Mouse (Mus musculus) ES-Bruce4 (cell line): ENCODE measurements at regions not wholly inside any gene's neighbourhood (a gene's known extent, or its start where the extent isn't known, plus 50 kb on each side); places are given as distances from the start of the nearest gene placed in this dataset.

Experiments used
- H3K27ac ChIP-seq: 2 replicates; pipeline ENCODE4 v1.5.1; 2012; ENCODE audit warnings: low read length, inconsistent platforms; ENCODE audit not compliant: insufficient read depth
- H3K27me3 ChIP-seq: 2 replicates; pipeline ENCODE4 v1.6.1; 2012; ENCODE audit warnings: mild to moderate bottlenecking, low read length, inconsistent platforms; ENCODE audit not compliant: control insufficient read depth, poor library complexity, insufficient read depth, severe bottlenecking
- H3K36me3 ChIP-seq: 2 replicates; pipeline ENCODE4 v1.6.1; 2012; ENCODE audit warnings: inconsistent platforms, mild to moderate bottlenecking, low read length, moderate library complexity; ENCODE audit not compliant: control insufficient read depth, poor library complexity, insufficient read depth, severe bottlenecking
- H3K4me1 ChIP-seq: one replicate; pipeline ENCODE4 v1.8.1; 2011; ENCODE audit warnings: low read length; ENCODE audit not compliant: control insufficient read depth, insufficient read depth
- H3K4me3 ChIP-seq: 2 replicates; pipeline ENCODE4 v1.5.1; 2011; ENCODE audit warnings: low read depth, mild to moderate bottlenecking, low read length
- H3K9ac ChIP-seq: 2 replicates; pipeline ENCODE4 v1.6.1; 2012; ENCODE audit warnings: low read depth, mild to moderate bottlenecking, inconsistent platforms; ENCODE audit not compliant: poor library complexity, severe bottlenecking
- H3K9me3 ChIP-seq: replicated peaks from 2 replicates; pipeline ENCODE4 v1.6.1; 2012; ENCODE audit warnings: mild to moderate bottlenecking, low read length, inconsistent platforms; ENCODE audit not compliant: control insufficient read depth, poor library complexity, insufficient read depth, severe bottlenecking
- CTCF ChIP-seq: IDR thresholded peaks from one replicate; pipeline ENCODE4 v1.8.1; 2011; ENCODE audit warnings: low read depth, low read length
- EP300 ChIP-seq: IDR thresholded peaks from 2 replicates; pipeline ENCODE4 v1.6.1; 2011; ENCODE audit warnings: low read depth, low read length; ENCODE audit not compliant: insufficient read depth
- POLR2A ChIP-seq: IDR thresholded peaks from one replicate; pipeline ENCODE4 v1.8.1; 2011; ENCODE audit warnings: low read length; ENCODE audit not compliant: insufficient read depth

GRCm38 (mm10) chr13:35330926-35331325, 304.0 kb upstream of the Eci2 start:
- no peaks in the 10 kb centered on the region for H3K36me3 ChIP-seq
- H3K4me3 ChIP-seq: no peak overlapping the region
- TF ChIP-seq EP300: 0 out of 2 replicates have a peak, but pooled peaks have one; percentile 32
- TF ChIP-seq CTCF: no peak
- no peak for TF ChIP-seq POLR2A
- no peaks in the 10 kb centered on the region for H3K4me1 ChIP-seq
- H3K27ac ChIP-seq: no peak overlapping the region
- H3K9me3 ChIP-seq: no peaks in the 10 kb centered on the region
- no peaks in the 10 kb centered on the region for H3K27me3 ChIP-seq
- no peak overlapping the region for H3K9ac ChIP-seq

DNA sequence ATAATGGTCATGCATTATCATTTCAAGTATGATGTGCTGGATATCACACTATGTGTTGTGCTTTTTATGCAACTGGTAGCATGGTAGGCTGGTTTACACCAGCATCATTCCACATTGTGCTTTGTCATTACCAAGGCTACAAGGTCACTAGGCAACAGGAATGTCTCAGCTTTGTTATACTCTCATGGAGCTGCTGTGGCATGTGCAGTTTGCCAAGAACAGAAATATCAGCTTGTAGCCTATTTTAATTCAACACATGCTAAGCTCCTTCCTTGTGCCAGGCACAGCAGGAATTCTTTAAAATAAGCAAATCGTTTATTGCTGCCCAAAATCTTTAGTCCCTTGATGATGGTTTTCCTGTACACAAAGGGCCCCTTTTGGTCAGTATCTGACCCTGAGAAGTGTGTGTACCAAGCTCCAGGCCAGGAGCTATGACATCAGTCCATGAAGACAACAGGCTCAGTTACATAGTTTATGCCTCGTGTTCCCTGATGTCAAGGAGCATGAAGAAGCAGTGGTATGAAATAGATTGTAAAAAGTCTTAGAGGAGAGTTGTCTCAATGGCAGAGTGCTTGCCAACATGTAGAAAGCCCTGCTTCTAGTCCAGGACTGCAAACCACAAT, 314.0 kb upstream of the Cdyl start:
- Histone ChIP-seq H3K27me3 (no peaks in the 10 kb centered on the region), H3K36me3 (no peaks in the 10 kb centered on the region), H3K9ac (no peak overlapping the region), H3K9me3 (no peaks in the 10 kb centered on the region), H3K4me3 (no peak overlapping the region), H3K4me1 (no peaks in the 10 kb centered on the region), H3K27ac (no peak overlapping the region)
- no peak for TF ChIP-seq EP300
- TF ChIP-seq CTCF: no peak
- TF ChIP-seq POLR2A: no peak

DNA sequence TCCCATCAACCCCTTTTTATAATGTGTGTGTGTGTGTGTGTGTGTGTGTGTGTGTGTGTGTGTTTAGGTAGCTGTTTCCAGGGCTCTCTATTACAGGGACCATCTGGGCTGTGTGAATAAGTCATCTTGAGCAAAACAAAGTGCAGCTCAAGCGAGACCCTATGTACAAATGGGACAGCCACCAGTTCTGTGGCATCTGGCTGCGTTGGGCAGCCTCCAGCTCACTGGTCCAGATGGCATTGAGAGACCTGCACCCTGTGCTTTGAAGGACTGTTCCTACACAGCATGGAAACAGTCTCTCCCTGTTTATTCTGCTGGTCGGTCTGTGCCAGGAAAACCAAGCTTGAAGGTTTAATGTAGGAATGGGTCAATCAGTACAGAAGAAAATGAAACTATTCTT, 311.4 kb upstream of the Cdyl start:
- TF ChIP-seq EP300 (no peak), CTCF (no peak), POLR2A (no peak)
- Histone ChIP-seq H3K27ac (no peak overlapping the region), H3K9ac (no peak overlapping the region), H3K27me3 (no peaks in the 10 kb centered on the region), H3K4me1 (no peaks in the 10 kb centered on the region), H3K4me3 (no peak overlapping the region), H3K9me3 (no peaks in the 10 kb centered on the region), H3K36me3 (no peaks in the 10 kb centered on the region)

DNA sequence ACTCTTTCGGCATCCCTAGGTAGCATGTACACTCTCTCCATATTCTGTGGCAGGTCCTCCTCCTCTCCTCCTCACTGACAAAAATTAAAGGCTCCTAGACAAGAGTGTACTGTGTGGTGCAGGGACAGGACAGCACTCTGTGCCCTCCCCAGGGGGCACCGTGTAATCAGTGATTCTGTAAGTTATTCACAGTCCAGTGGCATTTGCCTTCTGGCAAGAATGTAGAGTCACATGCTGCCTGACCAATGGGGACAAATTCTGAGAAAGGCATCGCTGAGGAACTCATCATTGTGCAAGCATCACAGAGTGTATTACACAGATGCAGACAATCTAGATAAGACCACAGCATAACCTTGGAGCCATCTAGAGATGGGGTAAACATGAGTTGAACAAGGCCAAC, 300.3 kb upstream of the Cdyl start:
- Histone ChIP-seq H3K4me1 (no peaks in the 10 kb centered on the region), H3K9me3 (peaks cover 7% of the 10 kb centered on the region), H3K36me3 (no peaks in the 10 kb centered on the region), H3K27ac (no peak overlapping the region), H3K9ac (no peak overlapping the region), H3K4me3 (no peak overlapping the region), H3K27me3 (no peaks in the 10 kb centered on the region)
- TF ChIP-seq CTCF (no peak), EP300 (no peak), POLR2A (no peak)

DNA sequence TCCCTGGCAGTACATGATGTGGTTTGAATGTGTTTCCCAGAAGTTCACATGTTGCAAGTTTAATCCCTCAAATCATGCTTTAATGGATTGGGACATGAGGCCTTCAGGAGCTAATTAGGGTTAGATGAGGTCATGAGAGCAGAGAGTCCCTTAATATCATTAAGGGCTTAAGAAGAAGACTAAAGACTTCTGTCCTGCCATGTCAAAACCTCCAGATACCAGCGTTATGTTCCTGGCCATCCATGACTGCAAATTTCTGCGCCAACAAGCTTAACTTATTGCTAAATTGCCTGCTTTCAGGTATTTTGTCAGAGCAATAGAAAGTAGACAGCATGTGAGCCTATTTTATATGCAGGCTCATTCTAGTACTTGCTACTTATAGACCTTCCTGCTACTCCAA, 282.1 kb upstream of the Cdyl start:
- no peak for TF ChIP-seq POLR2A
- TF ChIP-seq EP300: no peak
- no peak for TF ChIP-seq CTCF
- Histone ChIP-seq H3K4me3 (no peak overlapping the region), H3K9ac (no peak overlapping the region), H3K4me1 (no peaks in the 10 kb centered on the region), H3K27me3 (no peaks in the 10 kb centered on the region), H3K9me3 (no peaks in the 10 kb centered on the region), H3K36me3 (no peaks in the 10 kb centered on the region), H3K27ac (no peak overlapping the region)

DNA sequence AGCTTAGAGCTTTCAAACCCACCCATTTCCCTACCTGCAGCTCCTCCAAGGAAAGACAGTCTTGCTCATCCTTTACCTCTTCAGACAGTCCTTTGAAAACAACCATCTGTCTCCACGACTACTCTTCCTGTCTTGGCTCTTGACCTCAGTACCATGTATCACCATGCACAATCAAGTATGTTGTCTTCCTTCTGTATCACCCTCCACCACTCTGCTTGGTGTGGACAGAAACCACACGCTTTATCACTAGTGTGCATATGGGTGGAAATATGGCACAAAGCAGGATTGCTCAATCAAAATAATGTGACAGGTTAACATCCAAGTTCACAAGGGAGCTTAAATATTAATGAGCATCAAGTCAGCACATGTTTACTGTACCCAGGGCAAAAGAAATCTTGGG, 280.1 kb upstream of the Cdyl start:
- H3K9me3 ChIP-seq: no peaks in the 10 kb centered on the region
- TF ChIP-seq EP300 (no peak), POLR2A (no peak), CTCF (no peak)
- no peak overlapping the region for H3K27ac ChIP-seq
- H3K4me1 ChIP-seq: peaks cover 1% of the 10 kb centered on the region
- H3K9ac ChIP-seq: no peak overlapping the region
- no peaks in the 10 kb centered on the region for H3K27me3 ChIP-seq
- no peak overlapping the region for H3K4me3 ChIP-seq
- no peaks in the 10 kb centered on the region for H3K36me3 ChIP-seq
